Mouse (Mus musculus) G1E-ER4 (cell line): ENCODE measurements around the gene Tmem218. TPM values are rescaled to one million over a fixed set of nuclear protein-coding genes. Genes with fewer than 3 reads are reported as not detected.

Experiments
- GATA1 ChIP-seq: IDR thresholded peaks from one replicate; pipeline ENCODE4 v1.8.0; 2012; ENCODE audit warnings: low read length, inconsistent platforms
- polyA plus RNA-seq: library from polyadenylated mRNA; stranded (reverse); fragments of >175 nt; gene quantifications from 2 replicates; pipeline ENCODE4 v1.2.3, GENCODE M21; 2012

Tmem218 gene
- polyA plus RNA-seq, 1 experiment: 0.51 TPM

DNA sequence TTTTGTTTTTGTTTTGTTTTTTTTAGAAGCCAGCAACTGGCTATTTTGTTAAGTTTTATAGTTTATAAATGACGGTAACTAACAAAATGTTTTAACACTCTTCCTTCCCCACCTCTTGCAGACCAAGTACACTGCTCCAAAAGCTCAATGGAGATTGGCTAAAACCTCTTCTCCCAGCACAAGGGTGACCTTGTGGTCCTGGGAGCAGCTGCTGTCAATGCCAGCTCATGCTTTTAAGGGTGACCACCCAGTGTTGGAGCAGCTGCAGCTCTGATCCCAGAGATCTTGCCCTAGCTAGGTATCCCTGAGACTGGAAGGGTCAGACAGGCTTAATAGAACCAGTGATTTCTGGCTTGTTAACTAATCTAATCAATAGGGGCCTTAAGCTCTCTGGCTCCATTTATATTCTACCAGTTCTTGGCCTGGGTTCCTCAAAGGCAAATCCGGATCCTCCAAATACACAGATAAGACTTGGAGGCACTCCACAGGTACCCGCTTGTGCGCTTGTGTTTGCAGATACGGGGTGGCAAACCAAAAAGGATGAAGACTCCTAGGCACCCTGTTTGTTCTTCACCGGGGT, 46.6 kb downstream of the Tmem218 start:
- TF ChIP-seq GATA1: no peak

DNA sequence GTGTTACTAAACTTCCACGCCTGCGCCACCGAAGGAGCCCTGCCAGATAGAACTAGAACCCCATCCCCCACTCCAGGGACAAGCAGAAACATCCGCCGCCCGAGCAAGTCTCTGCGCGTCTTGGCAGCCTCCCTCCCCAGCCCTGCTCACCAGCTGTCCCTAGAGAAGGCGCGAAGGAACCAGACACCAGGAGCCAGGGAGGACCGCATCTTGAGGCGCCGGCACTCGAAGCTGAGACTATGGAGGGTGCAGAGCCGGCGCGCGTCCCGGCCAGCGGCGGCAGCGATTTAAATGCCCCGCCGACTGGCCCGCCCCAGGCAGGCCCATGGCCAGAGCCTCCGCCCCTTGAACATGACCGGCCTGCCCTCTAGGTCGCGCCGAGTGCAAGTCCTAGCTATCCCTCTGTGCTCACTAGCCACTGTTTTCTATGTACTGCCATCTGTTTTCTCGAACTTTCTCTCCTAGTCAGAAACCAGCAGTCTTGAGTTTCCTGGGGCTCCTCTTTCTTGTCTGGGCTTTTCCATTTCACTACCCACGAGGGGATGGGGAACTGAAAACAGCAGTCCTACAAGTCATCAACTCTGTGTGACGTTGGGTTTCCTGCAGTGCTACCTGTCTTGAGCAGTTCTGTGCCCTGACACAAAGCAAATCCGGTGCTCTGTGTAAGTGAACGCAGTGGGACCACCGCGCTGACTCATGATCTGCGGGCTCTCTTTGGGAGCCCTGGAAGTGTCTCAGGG, 47.3 kb downstream of the Tmem218 start, which contains the start of gene Slc37a2:
Slc37a2 (minus strand) TSS at position 590 of the 740 bp plus-strand sequence.
- TF ChIP-seq GATA1: no peak

DNA sequence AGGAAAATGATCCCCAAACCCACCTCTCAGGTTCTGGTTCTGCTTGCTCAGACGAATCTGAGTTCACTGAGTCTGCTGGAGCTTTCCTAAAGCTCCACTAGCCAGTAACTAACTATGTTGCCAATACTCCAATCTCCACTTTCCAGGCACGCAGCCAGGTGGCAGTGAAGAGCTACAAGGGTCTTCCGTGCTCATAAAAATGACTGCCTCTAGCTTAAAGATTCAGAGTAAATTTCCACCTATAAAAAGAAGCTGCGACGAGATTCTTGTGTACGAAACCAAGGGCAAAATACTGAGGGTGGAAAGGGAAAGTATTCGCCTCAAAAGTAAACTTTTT, 47.8 kb downstream of the Tmem218 start:
- TF ChIP-seq GATA1: no peak

DNA sequence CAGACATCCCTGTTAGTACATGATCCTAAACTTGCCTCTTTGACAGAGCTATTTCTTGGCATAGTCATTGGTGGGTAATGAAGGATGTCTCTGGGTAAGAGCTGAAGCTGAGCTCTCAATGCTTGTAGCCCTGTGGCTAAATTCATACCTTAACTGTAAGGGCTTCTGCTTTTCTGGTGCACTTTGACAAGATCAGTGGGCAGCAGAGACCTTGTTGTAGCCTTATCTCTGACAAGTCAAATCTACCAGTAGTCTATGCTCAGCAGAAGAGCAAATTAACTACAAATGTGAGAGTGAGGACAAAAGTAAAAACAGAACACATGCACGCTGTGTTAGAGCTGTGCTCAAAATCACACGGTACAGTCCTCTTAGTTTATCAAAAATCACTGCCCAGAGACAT, 58.6 kb downstream of the Tmem218 start:
- no peak for TF ChIP-seq GATA1

Other genes with a start within 250 kb of the Tmem218 start
- not detected in 2 replicates for gene Pknox2, start 60.8 kb upstream of the Tmem218 start, polyA plus RNA-seq
- 0.02 TPM in 1 of 2 replicates, not detected in the other for gene Slc37a2, start 47.5 kb downstream of the Tmem218 start, polyA plus RNA-seq
- 7.9 and 9.1 TPM in 2 replicates for gene Ccdc15, start 140.2 kb downstream of the Tmem218 start, polyA plus RNA-seq
- not detected in 2 replicates for gene Hepacam, start 159.1 kb downstream of the Tmem218 start, polyA plus RNA-seq
- gene Robo4, start 193.7 kb downstream of the Tmem218 start, polyA plus RNA-seq: not detected in 2 replicates
- 0.13 and 0.19 TPM in 2 replicates for gene Robo3, start 225.0 kb downstream of the Tmem218 start, polyA plus RNA-seq